Mouse (Mus musculus) embryonic facial prominence, embryonic 10.5 days (tissue): ENCODE results near the gene Enc1. TPM values are rescaled to one million over a fixed set of nuclear protein-coding genes. Genes with fewer than 3 reads are reported as not detected.

ENCODE experiments used
- DNase-seq: peaks from one replicate; pipeline ENCODE4 v3.0.0-alpha.2; 2017; ENCODE audit warnings: low spot score
- H3K27ac ChIP-seq: fragments of 300-500 bp; sonication (generic); replicated peaks from 2 replicates; pipeline ENCODE4 v1.5.1; 2016; ENCODE audit warnings: mild to moderate bottlenecking
- H3K27me3 ChIP-seq: fragments of 300-500 bp; sonication (generic); replicated peaks from 2 replicates; pipeline ENCODE4 v1.6.1; 2016; ENCODE audit warnings: low read depth, mild to moderate bottlenecking; ENCODE audit not compliant: poor library complexity, severe bottlenecking
- H3K36me3 ChIP-seq: fragments of 300-500 bp; sonication (generic); replicated peaks from 2 replicates; pipeline ENCODE4 v1.6.1; 2016; ENCODE audit warnings: mild to moderate bottlenecking, moderate library complexity
- H3K4me1 ChIP-seq: fragments of 300-500 bp; sonication (generic); 2 replicates; pipeline ENCODE4 v1.6.1; 2016
- H3K4me3 ChIP-seq: fragments of 300-500 bp; sonication (generic); 2 replicates; pipeline ENCODE4 v1.5.1; 2016; ENCODE audit warnings: mild to moderate bottlenecking, moderate library complexity
- H3K9me3 ChIP-seq: fragments of 300-500 bp; sonication (generic); 2 replicates; pipeline ENCODE4 v1.6.1; 2016; ENCODE audit warnings: mild to moderate bottlenecking
- WGBS: fragments of 180-500 bp; shearing (Covaris S2); methylation state at CpG from one replicate; pipeline ENCODE4 v1.1.7; 2016; 5-methylcytosine and 5-hydroxymethylcytosine counted together
- polyA plus RNA-seq: library from polyadenylated mRNA; unstranded; fragments of >200 nt; fragmentation: Nextera tagmentation; extraction: Ambion mirVana; gene quantifications from 2 replicates; pipeline ENCODE4 v1.2.1, GENCODE M21; 2016

Gene Enc1
- polyA plus RNA-seq, 1 experiment from 2014 or later, result 5.6 TPM

- H3K36me3 ChIP-seq, result no peaks in the 10 kb centered on the region
- no peaks in the 10 kb centered on the region for H3K9me3 ChIP-seq
- no peak overlapping the region for H3K4me3 ChIP-seq
- no peak for DNase-seq
- 0 out of 2 replicates have a peak, but pooled peaks cover 12% of the 10 kb centered on the region for H3K27me3 ChIP-seq
- 70% methylated on average over 2 of the region's 2 CpGs for WGBS
- H3K27ac ChIP-seq, result no peak overlapping the region
- peaks cover 13% of the 10 kb centered on the region for H3K4me1 ChIP-seq
These were observed 7.8 kb upstream of the Enc1 start for GRCm38 (mm10) chr13:97233092-97233491.

GRCm38 (mm10) chr13:97234785-97235417, 6.0 kb upstream of the Enc1 start:
- H3K27me3 ChIP-seq, result peaks cover 22% of the 10 kb centered on the region; the same call in 1 of the 2 replicates
- peaks cover 31% of the 10 kb centered on the region for H3K4me1 ChIP-seq
- peak overlapping the region; percentile 55 for H3K4me3 ChIP-seq
- 17% methylated on average over 17 of the region's 17 CpGs for WGBS
- DNase-seq, result peak; percentile 89
- no peaks in the 10 kb centered on the region for H3K36me3 ChIP-seq
- peak overlapping the region; percentile 71 for H3K27ac ChIP-seq
- H3K9me3 ChIP-seq, result no peaks in the 10 kb centered on the region

DNA sequence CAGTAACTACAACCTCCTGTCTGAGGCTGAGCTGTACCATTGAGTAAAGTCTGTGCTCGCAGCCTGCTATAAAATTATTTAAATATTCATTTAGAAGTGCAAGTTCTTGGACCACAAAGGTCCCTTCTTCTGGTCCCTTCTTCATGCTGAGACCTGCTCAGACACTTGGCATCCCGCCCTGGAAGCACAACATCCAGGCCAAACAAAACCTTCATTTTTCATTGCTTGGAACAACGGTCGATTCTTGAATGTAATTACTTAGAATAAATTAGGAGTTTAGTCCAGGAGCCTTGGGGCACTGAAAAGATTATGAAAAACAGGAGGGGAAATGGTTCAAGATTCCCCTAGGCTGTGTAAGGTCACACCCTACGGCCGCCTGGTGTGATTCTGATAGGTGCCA, 5.0 kb upstream of the Enc1 start:
- H3K27ac ChIP-seq, result no peak overlapping the region
- DNase-seq, result no peak
- 65% methylated on average over 6 of the region's 6 CpGs for WGBS
- H3K4me1 ChIP-seq, result peaks cover 41% of the 10 kb centered on the region
- no peaks in the 10 kb centered on the region for H3K36me3 ChIP-seq
- no peak overlapping the region for H3K4me3 ChIP-seq
- no peaks in the 10 kb centered on the region for H3K9me3 ChIP-seq
- H3K27me3 ChIP-seq, result peaks cover 22% of the 10 kb centered on the region; the same call in 1 of the 2 replicates

GRCm38 (mm10) chr13:97237700-97238099, 3.2 kb upstream of the Enc1 start:
- WGBS, result 48% methylated on average over 3 of the region's 3 CpGs

DNA sequence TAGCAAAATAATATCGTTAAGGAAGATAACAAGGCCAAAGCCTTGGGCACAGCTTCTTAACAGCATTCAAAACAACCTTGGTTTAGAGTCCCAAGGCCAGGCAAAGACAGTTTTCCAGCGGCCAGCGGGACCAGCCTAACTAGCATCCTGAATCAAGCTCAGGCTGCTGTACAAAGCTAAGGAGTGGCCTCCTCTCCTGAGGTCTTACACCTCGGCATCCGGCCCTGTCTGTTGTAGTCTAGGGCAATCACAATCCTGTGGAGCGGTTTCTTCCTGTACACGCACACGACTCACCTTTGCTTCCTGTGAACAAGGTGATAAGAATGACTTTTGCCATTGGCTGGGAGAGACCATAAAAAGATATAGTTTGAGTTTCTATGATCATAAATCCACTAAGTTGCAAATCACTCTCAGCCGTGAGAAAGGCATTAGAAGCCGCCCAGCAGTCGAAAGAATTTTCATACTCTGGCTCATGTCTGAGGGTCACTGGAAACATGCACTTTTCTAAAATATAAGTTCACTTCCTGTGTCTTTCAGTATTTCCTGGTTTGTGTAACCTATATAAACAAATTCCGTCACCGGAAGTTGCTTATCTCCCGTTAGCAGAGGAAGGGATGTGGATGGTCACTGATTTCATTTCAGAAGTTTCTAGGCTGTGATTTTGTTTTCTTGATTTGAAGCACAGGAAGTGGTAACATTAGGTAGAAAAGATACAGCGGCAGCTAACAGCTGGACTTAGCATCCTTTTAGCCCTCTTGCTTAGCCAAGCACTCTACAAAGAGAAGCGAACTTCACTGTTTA, 2.5 kb upstream of the Enc1 start:
- H3K27ac ChIP-seq, result peak overlapping the region; percentile 75
- no peak overlapping the region for H3K4me3 ChIP-seq
- H3K9me3 ChIP-seq, result no peaks in the 10 kb centered on the region
- 60% methylated on average over 16 of the region's 16 CpGs for WGBS
- H3K4me1 ChIP-seq, result peaks cover 60% of the 10 kb centered on the region
- no peak for DNase-seq
- H3K27me3 ChIP-seq, result peaks cover 22% of the 10 kb centered on the region; the same call in 1 of the 2 replicates
- no peaks in the 10 kb centered on the region for H3K36me3 ChIP-seq

More at GRCm38 (mm10) chr13:97237700-97238099, 3.2 kb upstream of the Enc1 start:
- no peak for DNase-seq
- Histone ChIP-seq H3K4me3 (no peak overlapping the region), H3K36me3 (no peaks in the 10 kb centered on the region), H3K27me3 (peaks cover 22% of the 10 kb centered on the region; the same call in 1 of the 2 replicates), H3K27ac (no peak overlapping the region; the same call in 1 of the 2 replicates), H3K4me1 (peaks cover 53% of the 10 kb centered on the region), H3K9me3 (no peaks in the 10 kb centered on the region)

DNA sequence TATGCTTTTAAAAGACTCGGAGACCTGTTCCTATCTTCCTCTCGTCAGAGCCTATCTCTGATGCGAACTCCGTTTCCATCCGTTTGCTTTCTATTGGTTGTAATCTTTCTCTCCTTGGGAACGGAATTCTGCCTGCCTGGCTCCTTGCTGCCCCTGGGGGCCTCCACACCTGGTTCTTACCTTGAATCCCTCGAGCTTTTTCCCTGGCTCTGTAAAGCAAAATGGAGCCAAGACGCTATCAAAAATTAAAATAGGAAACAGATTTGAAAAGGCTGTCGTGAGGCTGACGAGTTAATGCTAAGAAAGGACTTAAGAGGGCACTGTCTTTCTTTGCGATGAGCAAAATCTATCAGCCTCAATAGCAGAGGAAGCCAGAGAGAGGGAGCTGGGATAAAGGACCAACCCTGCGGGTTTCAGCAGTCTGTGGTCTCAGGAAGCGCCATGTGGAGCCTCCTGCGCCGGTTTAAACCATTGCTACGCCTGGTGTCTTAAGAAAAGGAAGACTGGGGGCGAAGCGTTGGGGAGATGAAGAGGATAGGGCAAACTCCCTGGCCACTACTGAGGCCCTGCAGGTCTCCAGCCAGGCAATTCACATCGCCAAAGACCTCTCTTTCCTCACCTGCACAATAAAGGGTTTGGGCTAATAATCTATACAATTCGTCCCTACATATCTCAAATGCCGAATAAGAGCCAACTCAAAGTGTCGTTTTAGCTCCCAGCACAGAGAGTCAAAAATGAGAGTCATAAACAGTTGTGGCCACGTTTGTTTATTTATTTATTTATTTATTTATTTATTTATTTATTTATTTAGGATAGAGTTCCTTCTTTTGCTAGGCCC, 1.3 kb upstream of the Enc1 start:
- Histone ChIP-seq H3K4me1 (peaks cover 67% of the 10 kb centered on the region), H3K27me3 (peaks cover 22% of the 10 kb centered on the region; the same call in 1 of the 2 replicates), H3K4me3 (peak overlapping the region; percentile 89), H3K9me3 (no peaks in the 10 kb centered on the region), H3K27ac (peak overlapping the region; percentile 75), H3K36me3 (0 out of 2 replicates have a peak, but pooled peaks cover 1% of the 10 kb centered on the region)
- DNase-seq, result peak; percentile 68
- WGBS, result 5% methylated on average over 23 of the region's 23 CpGs

GRCm38 (mm10) chr13:97240279-97240964, 483 bp upstream of the Enc1 start:
- Histone ChIP-seq H3K9me3 (no peaks in the 10 kb centered on the region), H3K27me3 (peaks cover 22% of the 10 kb centered on the region; the same call in 1 of the 2 replicates), H3K36me3 (peaks cover 10% of the 10 kb centered on the region), H3K4me1 (peaks cover 70% of the 10 kb centered on the region), H3K4me3 (peak overlapping the region; percentile 89), H3K27ac (peak overlapping the region; percentile 95)
- peak; percentile 90 for DNase-seq
- under 1% methylated on average over 36 of the region's 36 CpGs for WGBS

DNA sequence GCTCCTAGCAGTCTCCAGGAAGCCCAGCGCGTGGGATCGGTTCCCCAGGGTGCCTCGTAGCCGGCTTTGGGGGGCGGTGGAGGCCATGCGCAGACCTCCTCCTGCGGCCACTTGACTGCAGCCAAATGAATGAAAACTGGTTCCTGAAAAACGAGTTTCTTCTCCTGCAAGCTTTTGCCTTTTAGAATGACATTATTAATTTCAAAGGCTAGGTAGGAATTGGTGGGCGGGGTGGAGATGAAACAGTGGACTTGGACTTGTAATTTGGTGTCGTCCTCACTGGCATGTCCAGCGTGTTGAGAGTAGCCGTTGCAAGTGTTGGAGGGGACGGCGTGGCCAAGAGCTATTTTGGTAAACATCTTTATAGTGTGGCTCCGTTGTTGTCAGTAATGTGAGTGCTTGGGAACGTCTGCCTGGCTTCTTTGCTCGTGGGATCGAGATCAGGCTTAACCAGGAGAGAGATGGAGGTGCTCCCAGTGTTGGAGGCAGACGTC, 929 bp downstream of the Enc1 start:
- Histone ChIP-seq H3K4me1 (peaks cover 80% of the 10 kb centered on the region), H3K27me3 (peaks cover 18% of the 10 kb centered on the region; the same call in 1 of the 2 replicates), H3K4me3 (peak overlapping the region; percentile 89), H3K9me3 (no peaks in the 10 kb centered on the region), H3K36me3 (peaks cover 24% of the 10 kb centered on the region), H3K27ac (peak overlapping the region; percentile 95)
- under 1% methylated on average over 20 of the region's 20 CpGs for WGBS
- no peak for DNase-seq

DNA sequence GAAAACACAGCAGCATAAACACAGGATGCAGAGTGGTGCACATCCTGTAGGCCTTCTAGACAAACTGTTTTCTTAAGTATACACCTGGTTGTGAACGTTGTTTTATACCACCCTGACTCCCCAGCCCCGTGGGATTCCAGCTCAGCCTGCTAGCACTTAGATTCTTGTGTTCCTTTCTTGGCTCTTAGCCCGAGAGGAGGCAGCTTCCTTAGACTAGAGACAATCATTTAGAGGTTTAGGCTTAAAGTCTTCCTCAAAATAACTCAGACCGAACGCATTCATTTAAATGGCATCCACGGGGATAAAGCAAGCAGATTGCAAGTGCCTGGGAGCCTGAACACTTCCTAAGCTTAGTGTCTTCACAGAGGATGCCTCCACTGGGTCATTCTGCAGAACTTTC, 1.8 kb downstream of the Enc1 start:
- no peak for DNase-seq
- peaks cover 33% of the 10 kb centered on the region for H3K36me3 ChIP-seq
- WGBS, result 8% methylated on average over 6 of the region's 6 CpGs
- H3K27ac ChIP-seq, result peak overlapping the region; percentile 95
- peak overlapping the region; percentile 89 for H3K4me3 ChIP-seq
- H3K27me3 ChIP-seq, result peaks cover 13% of the 10 kb centered on the region; the same call in 1 of the 2 replicates
- H3K4me1 ChIP-seq, result peaks cover 86% of the 10 kb centered on the region
- H3K9me3 ChIP-seq, result no peaks in the 10 kb centered on the region

GRCm38 (mm10) chr13:97243962-97244711, 3.2 kb downstream of the Enc1 start:
- Histone ChIP-seq H3K4me1 (peaks cover 87% of the 10 kb centered on the region), H3K9me3 (no peaks in the 10 kb centered on the region), H3K27me3 (0 out of 2 replicates have a peak, but pooled peaks cover 1% of the 10 kb centered on the region), H3K4me3 (peak overlapping the region; percentile 89), H3K27ac (0 out of 2 replicates have a peak overlapping the region, but pooled peaks have one; percentile 19), H3K36me3 (peaks cover 47% of the 10 kb centered on the region)
- WGBS, result 59% methylated on average over 15 of the region's 15 CpGs
- no peak for DNase-seq

DNA sequence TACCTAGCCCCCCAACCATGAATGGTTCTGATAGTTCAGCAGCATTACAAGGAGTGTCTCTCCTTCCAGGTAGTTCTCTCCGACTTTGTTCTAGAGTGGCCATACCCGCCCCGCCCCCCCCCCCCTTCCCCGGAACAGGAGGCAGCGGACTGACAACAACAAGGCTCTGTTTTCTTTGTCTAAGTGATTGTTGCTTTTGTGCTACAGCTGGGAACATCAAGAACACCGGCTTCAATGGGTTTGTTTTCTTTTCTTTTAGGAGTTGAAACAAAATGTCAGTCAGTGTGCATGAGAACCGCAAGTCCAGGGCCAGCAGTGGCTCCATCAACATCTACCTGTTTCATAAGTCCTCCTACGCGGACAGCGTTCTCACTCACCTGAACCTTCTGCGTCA, 3.8 kb downstream of the Enc1 start:
- Histone ChIP-seq H3K36me3 (peaks cover 53% of the 10 kb centered on the region), H3K27ac (0 out of 2 replicates have a peak overlapping the region, but pooled peaks have one; percentile 19), H3K4me3 (peak overlapping the region; percentile 89), H3K27me3 (no peaks in the 10 kb centered on the region), H3K9me3 (no peaks in the 10 kb centered on the region), H3K4me1 (peaks cover 87% of the 10 kb centered on the region)
- WGBS, result 63% methylated on average over 11 of the region's 11 CpGs
- DNase-seq, result no peak
